Mouse (Mus musculus): ENCODE measurements around the gene Olfr601. TPM values are rescaled to one million over a fixed set of nuclear protein-coding genes. Genes with fewer than 3 reads are reported as not detected.
"Not testable (repeated sequence)": the region's sequence is repeated elsewhere in the genome, so short reads cannot be mapped to it uniquely, and the experiment has no call there.

Olfr601 gene
- not detected in 2 replicates for polyA plus RNA-seq (2016; fragmentation: Nextera tagmentation; extraction: Ambion mirVana)

GRCm38 (mm10) chr7:103362555-103362954, at the start of gene Olfr601:
Gene Olfr601 (minus strand): TSS chr7:103362655.
- no peak for DNase-seq (ENCODE audit: low spot score)
- 95% methylated on average over 1 of the region's 1 CpGs for WGBS
- Histone ChIP-seq H3K36me3 (no peaks in the 10 kb centered on the region), H3K4me3 (no peak within 1 kb of the TSS), H3K4me1 (no peaks in the 10 kb centered on the region), H3K27me3 (ENCODE audit: low read depth, poor library complexity, severe bottlenecking) (no peaks in the 10 kb centered on the region), H3K9me3 (replicated peaks) (no peaks in the 10 kb centered on the region), H3K27ac (replicated peaks) (no peak within 1 kb of the TSS)

- WGBS: 74% methylated on average over 3 of the region's 3 CpGs
- H3K9me3 ChIP-seq (replicated peaks); H3K27ac ChIP-seq (replicated peaks); H3K27me3 ChIP-seq (ENCODE audit: low read depth, poor library complexity, severe bottlenecking); DNase-seq (ENCODE audit: low spot score); H3K4me1 ChIP-seq; H3K36me3 ChIP-seq; H3K4me3 ChIP-seq: not testable (repeated sequence)
These were observed 44.1 kb upstream of the Olfr601 start for GRCm38 (mm10) chr7:103406521-103407055.

GRCm38 (mm10) chr7:103398981-103399380, 36.5 kb upstream of the Olfr601 start:
- no peaks in the 10 kb centered on the region for H3K27me3 ChIP-seq (ENCODE audit: low read depth, poor library complexity, severe bottlenecking)
- no peak overlapping the region for H3K4me3 ChIP-seq
- H3K9me3 ChIP-seq (replicated peaks): no peaks in the 10 kb centered on the region
- no peak for DNase-seq (ENCODE audit: low spot score)
- WGBS: 17% methylated on average over 1 of the region's 1 CpGs
- no peak overlapping the region for H3K27ac ChIP-seq (replicated peaks)
- H3K36me3 ChIP-seq: no peaks in the 10 kb centered on the region
- no peaks in the 10 kb centered on the region for H3K4me1 ChIP-seq

GRCm38 (mm10) chr7:103397758-103398157, 35.3 kb upstream of the Olfr601 start:
- H3K9me3 ChIP-seq (replicated peaks): no peaks in the 10 kb centered on the region
- H3K27me3 ChIP-seq (ENCODE audit: low read depth, poor library complexity, severe bottlenecking): no peaks in the 10 kb centered on the region
- no peak for DNase-seq (ENCODE audit: low spot score)
- no peak overlapping the region for H3K27ac ChIP-seq (replicated peaks)
- no peak overlapping the region for H3K4me3 ChIP-seq
- H3K36me3 ChIP-seq: no peaks in the 10 kb centered on the region
- no peaks in the 10 kb centered on the region for H3K4me1 ChIP-seq

GRCm38 (mm10) chr7:103386077-103386476, 23.6 kb upstream of the Olfr601 start, which contains the start of gene Olfr603:
Gene Olfr603 (minus strand): TSS chr7:103386177.
- H3K27ac ChIP-seq (replicated peaks): no peak within 1 kb of the TSS
- H3K9me3 ChIP-seq (replicated peaks): no peaks in the 10 kb centered on the region
- no peaks in the 10 kb centered on the region for H3K36me3 ChIP-seq
- H3K4me1 ChIP-seq: no peaks in the 10 kb centered on the region
- DNase-seq (ENCODE audit: low spot score): no peak
- H3K4me3 ChIP-seq: no peak within 1 kb of the TSS
- H3K27me3 ChIP-seq (ENCODE audit: low read depth, poor library complexity, severe bottlenecking): no peaks in the 10 kb centered on the region

GRCm38 (mm10) chr7:103349569-103349968, 12.9 kb downstream of the Olfr601 start, which contains the start of gene Olfr600:
Gene Olfr600 (minus strand): TSS chr7:103349669.
- Histone ChIP-seq H3K9me3 (replicated peaks) (no peaks in the 10 kb centered on the region), H3K27me3 (ENCODE audit: low read depth, poor library complexity, severe bottlenecking) (no peaks in the 10 kb centered on the region), H3K4me1 (no peaks in the 10 kb centered on the region)

GRCm38 (mm10) chr7:103335617-103336016, 26.8 kb downstream of the Olfr601 start, which contains the start of gene Olfr599:
Gene Olfr599 (plus strand): TSS chr7:103335917.
- no peak within 1 kb of the TSS for H3K4me3 ChIP-seq
- no peaks in the 10 kb centered on the region for H3K36me3 ChIP-seq
- H3K4me1 ChIP-seq: no peaks in the 10 kb centered on the region
- no peak within 1 kb of the TSS for H3K27ac ChIP-seq (replicated peaks)
- no peaks in the 10 kb centered on the region for H3K9me3 ChIP-seq (replicated peaks)
- 89% methylated on average over 1 of the region's 1 CpGs for WGBS
- H3K27me3 ChIP-seq (ENCODE audit: low read depth, poor library complexity, severe bottlenecking): no peaks in the 10 kb centered on the region
- DNase-seq (ENCODE audit: low spot score): no peak

More at GRCm38 (mm10) chr7:103349569-103349968, 12.9 kb downstream of the Olfr601 start, which contains the start of gene Olfr600:
- no peaks in the 10 kb centered on the region for H3K36me3 ChIP-seq
- H3K4me3 ChIP-seq: no peak within 1 kb of the TSS
- no peak for DNase-seq (ENCODE audit: low spot score)
- no peak within 1 kb of the TSS for H3K27ac ChIP-seq (replicated peaks)

GRCm38 (mm10) chr7:103323268-103323667, 39.2 kb downstream of the Olfr601 start, which contains the start of gene Olfr598:
Gene Olfr598 (plus strand): TSS chr7:103323568.
- Histone ChIP-seq H3K27ac (replicated peaks) (no peak within 1 kb of the TSS), H3K4me1 (no peaks in the 10 kb centered on the region), H3K4me3 (no peak within 1 kb of the TSS), H3K27me3 (ENCODE audit: low read depth, poor library complexity, severe bottlenecking) (no peaks in the 10 kb centered on the region), H3K9me3 (replicated peaks) (no peaks in the 10 kb centered on the region), H3K36me3 (no peaks in the 10 kb centered on the region)
- no peak for DNase-seq (ENCODE audit: low spot score)

GRCm38 (mm10) chr7:103316015-103316414, 46.4 kb downstream of the Olfr601 start, which contains the start of gene Olfr597:
Gene Olfr597 (plus strand): TSS chr7:103316315.
- 95% methylated on average over 2 of the region's 2 CpGs for WGBS
- DNase-seq (ENCODE audit: low spot score); H3K9me3 ChIP-seq (replicated peaks); H3K36me3 ChIP-seq; H3K4me1 ChIP-seq; H3K27me3 ChIP-seq (ENCODE audit: low read depth, poor library complexity, severe bottlenecking); H3K4me3 ChIP-seq; H3K27ac ChIP-seq (replicated peaks): not testable (repeated sequence)

Other genes starting within 250 kb of the Olfr601 start
- gene Olfr586, start 237.0 kb downstream of the Olfr601 start, polyA plus RNA-seq (2016; fragmentation: Nextera tagmentation; extraction: Ambion mirVana): not detected in 2 replicates
- not detected in 2 replicates for gene Olfr588-ps1, start 221.8 kb downstream of the Olfr601 start, polyA plus RNA-seq (2016; fragmentation: Nextera tagmentation; extraction: Ambion mirVana)
- not detected in 2 replicates for gene Olfr589, start 206.3 kb downstream of the Olfr601 start, polyA plus RNA-seq (2016; fragmentation: Nextera tagmentation; extraction: Ambion mirVana)
- gene Olfr591, start 184.3 kb downstream of the Olfr601 start, polyA plus RNA-seq (2016; fragmentation: Nextera tagmentation; extraction: Ambion mirVana): not detected in 2 replicates
- gene Olfr592, start 177.9 kb downstream of the Olfr601 start, polyA plus RNA-seq (2016; fragmentation: Nextera tagmentation; extraction: Ambion mirVana): not detected in 2 replicates
- gene Olfr593, start 150.8 kb downstream of the Olfr601 start, polyA plus RNA-seq (2016; fragmentation: Nextera tagmentation; extraction: Ambion mirVana): not detected in 2 replicates
- gene Olfr594, start 145.7 kb downstream of the Olfr601 start, polyA plus RNA-seq (2016; fragmentation: Nextera tagmentation; extraction: Ambion mirVana): not detected in 2 replicates
- gene Usp17ld, start 110.2 kb downstream of the Olfr601 start, polyA plus RNA-seq (2016; fragmentation: Nextera tagmentation; extraction: Ambion mirVana): not detected in 2 replicates
- not detected in 2 replicates for gene Olfr596, start 57.0 kb downstream of the Olfr601 start, polyA plus RNA-seq (2016; fragmentation: Nextera tagmentation; extraction: Ambion mirVana)
- gene Olfr597, start 46.3 kb downstream of the Olfr601 start, polyA plus RNA-seq (2016; fragmentation: Nextera tagmentation; extraction: Ambion mirVana): not detected in 2 replicates
- not detected in 2 replicates for gene Olfr598, start 39.1 kb downstream of the Olfr601 start, polyA plus RNA-seq (2016; fragmentation: Nextera tagmentation; extraction: Ambion mirVana)
- gene Olfr599, start 26.7 kb downstream of the Olfr601 start, polyA plus RNA-seq (2016; fragmentation: Nextera tagmentation; extraction: Ambion mirVana): not detected in 2 replicates
- gene Olfr600, start 13.0 kb downstream of the Olfr601 start, polyA plus RNA-seq (2016; fragmentation: Nextera tagmentation; extraction: Ambion mirVana): not detected in 2 replicates
- gene Olfr603, start 23.5 kb upstream of the Olfr601 start, polyA plus RNA-seq (2016; fragmentation: Nextera tagmentation; extraction: Ambion mirVana): not detected in 2 replicates
- not detected in 2 replicates for gene Usp17lc, start 52.4 kb upstream of the Olfr601 start, polyA plus RNA-seq (2016; fragmentation: Nextera tagmentation; extraction: Ambion mirVana)
- gene Olfr605, start 82.8 kb upstream of the Olfr601 start, polyA plus RNA-seq (2016; fragmentation: Nextera tagmentation; extraction: Ambion mirVana): not detected in 2 replicates
- gene Olfr606, start 86.4 kb upstream of the Olfr601 start, polyA plus RNA-seq (2016; fragmentation: Nextera tagmentation; extraction: Ambion mirVana): not detected in 2 replicates
- not detected in 2 replicates for gene Olfr607, start 101.5 kb upstream of the Olfr601 start, polyA plus RNA-seq (2016; fragmentation: Nextera tagmentation; extraction: Ambion mirVana)
- gene Olfr608, start 107.2 kb upstream of the Olfr601 start, polyA plus RNA-seq (2016; fragmentation: Nextera tagmentation; extraction: Ambion mirVana): not detected in 2 replicates
- gene Olfr609, start 135.4 kb upstream of the Olfr601 start, polyA plus RNA-seq (2016; fragmentation: Nextera tagmentation; extraction: Ambion mirVana): not detected in 2 replicates
- not detected in 2 replicates for gene Olfr610, start 149.5 kb upstream of the Olfr601 start, polyA plus RNA-seq (2016; fragmentation: Nextera tagmentation; extraction: Ambion mirVana)
- gene Olfr611, start 158.2 kb upstream of the Olfr601 start, polyA plus RNA-seq (2016; fragmentation: Nextera tagmentation; extraction: Ambion mirVana): not detected in 2 replicates
- not detected in 2 replicates for gene Olfr612, start 180.1 kb upstream of the Olfr601 start, polyA plus RNA-seq (2016; fragmentation: Nextera tagmentation; extraction: Ambion mirVana)
- not detected in 2 replicates for gene Olfr613, start 185.4 kb upstream of the Olfr601 start, polyA plus RNA-seq (2016; fragmentation: Nextera tagmentation; extraction: Ambion mirVana)
- gene Olfr615, start 193.4 kb upstream of the Olfr601 start, polyA plus RNA-seq (2016; fragmentation: Nextera tagmentation; extraction: Ambion mirVana): not detected in 2 replicates
- not detected in 2 replicates for gene Olfr616, start 206.5 kb upstream of the Olfr601 start, polyA plus RNA-seq (2016; fragmentation: Nextera tagmentation; extraction: Ambion mirVana)
- gene Olfr617, start 210.4 kb upstream of the Olfr601 start, polyA plus RNA-seq (2016; fragmentation: Nextera tagmentation; extraction: Ambion mirVana): not detected in 2 replicates
- gene Olfr618, start 227.4 kb upstream of the Olfr601 start, polyA plus RNA-seq (2016; fragmentation: Nextera tagmentation; extraction: Ambion mirVana): not detected in 2 replicates
- gene Olfr619, start 237.9 kb upstream of the Olfr601 start, polyA plus RNA-seq (2016; fragmentation: Nextera tagmentation; extraction: Ambion mirVana): not detected in 2 replicates
- gene Olfr620, start 249.9 kb upstream of the Olfr601 start, polyA plus RNA-seq (2016; fragmentation: Nextera tagmentation; extraction: Ambion mirVana): not detected in 2 replicates

Data from midbrain, embryonic 10.5 days (tissue).